Mouse (Mus musculus) WW6 (cell line): Measurements from ENCODE around the gene Dcdc2b.

Source experiments
- DNase-seq: peaks from one replicate; pipeline ENCODE4 v3.0.0-alpha.2; 2013; ENCODE audit warnings: low read depth, low spot score

The Dcdc2b gene

DNA sequence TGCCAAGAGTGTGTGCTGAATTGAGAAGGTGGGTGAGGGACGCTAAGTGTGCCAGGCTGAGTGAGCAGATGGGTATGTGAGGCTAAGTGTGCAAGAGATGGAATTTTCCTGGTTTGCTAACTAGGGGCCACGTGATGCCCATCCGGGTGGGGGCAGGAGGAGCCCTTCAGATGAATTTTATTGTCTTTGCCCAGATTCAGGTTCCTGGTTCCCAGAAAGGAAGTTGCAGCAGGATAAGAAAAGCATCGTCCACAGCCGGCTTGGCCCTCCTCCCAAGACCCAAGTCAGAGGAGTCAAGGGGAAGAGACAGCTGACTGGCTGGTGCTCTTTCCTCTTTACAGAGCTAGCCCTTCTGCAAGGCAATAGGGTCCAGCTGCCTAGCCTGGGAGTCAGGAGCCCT lies 35.6 kb downstream of the Dcdc2b start, which contains the start of gene Fam167b:
Fam167b (minus strand) TSS at position 84 of the 400 bp plus-strand sequence.
- DNase-seq: no peak

DNA sequence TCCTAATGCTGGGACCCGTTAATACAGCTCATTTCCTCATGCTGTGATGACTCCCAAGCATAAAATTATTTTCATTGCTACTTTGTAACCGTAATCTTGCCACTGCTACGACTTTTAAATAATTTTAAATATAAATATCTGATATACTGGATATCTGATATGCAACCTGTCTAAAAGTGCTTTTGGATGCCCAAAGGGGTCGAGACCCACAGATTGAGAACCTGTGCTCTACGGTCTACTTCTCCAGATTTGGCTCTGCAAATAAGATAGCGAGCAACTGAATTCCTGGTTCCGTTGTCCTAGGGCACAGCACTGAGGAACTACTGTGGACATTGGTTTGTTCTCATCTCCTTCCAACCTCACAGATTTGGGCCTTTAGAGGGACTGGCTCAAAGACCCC lies 36.4 kb downstream of the Dcdc2b start:
- no peak for DNase-seq

DNA sequence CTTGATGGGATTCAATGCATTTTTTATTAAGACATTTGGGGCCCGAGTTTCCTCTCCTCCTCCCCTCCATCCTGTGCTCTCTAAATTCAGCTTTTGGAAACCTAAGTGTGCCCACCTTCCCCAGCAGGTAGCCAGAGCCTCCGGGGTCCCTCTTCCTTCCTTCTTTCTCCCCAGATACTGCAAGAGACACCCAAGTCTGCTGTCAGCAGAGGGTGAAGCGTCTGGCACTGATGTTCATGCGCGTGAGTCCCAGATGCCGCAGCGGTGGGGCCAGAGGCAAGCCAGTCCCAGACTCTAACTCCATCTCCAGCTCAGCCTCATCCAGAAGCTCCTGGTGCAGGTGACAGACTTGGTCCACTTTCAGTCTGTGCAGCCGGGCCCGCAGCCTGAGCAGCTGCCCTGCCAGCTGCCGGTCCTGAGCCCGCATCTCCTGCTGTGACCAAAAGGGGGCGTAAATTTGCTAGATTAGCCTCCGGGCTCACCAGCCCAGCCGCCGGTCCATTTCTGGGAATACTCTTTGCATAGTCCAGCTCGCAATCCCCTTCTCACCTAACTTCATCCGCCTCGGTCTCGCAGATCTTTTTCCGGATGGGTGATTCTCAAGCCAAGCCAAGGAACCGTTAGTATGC lies 37.1 kb downstream of the Dcdc2b start:
- no peak for DNase-seq

DNA sequence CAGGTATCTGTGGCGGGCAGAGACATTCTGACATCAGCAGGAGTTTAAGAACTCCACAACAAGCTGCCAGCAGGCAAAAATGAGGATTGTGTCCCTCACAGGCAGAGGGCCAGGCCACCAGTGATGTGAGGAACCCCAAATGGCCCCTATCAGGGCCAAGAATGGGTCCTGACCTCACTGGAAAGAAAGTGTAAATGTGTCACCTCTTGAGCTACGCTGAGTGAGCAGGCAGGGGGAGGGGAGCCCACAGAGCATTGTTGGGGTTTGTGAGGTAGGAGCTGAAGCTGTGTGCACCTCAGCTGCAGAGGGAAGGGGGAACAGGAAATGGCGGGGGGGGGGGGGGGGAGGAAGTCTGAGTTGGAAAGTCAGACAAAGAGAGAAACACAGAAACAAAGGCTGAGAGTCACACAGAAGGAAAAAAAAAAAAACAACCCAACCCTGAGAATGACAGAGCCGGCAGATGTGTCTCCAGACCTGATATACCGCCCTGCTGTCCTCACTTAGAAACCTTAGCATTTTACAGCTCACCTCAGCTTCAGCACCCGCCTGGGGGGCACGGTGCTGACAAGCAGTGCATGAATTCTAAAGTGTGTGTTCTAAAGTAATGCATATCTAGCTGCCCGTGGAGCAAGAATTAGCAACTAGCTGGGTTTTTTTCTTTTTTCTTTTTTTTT lies 38.7 kb downstream of the Dcdc2b start:
- DNase-seq: no peak

DNA sequence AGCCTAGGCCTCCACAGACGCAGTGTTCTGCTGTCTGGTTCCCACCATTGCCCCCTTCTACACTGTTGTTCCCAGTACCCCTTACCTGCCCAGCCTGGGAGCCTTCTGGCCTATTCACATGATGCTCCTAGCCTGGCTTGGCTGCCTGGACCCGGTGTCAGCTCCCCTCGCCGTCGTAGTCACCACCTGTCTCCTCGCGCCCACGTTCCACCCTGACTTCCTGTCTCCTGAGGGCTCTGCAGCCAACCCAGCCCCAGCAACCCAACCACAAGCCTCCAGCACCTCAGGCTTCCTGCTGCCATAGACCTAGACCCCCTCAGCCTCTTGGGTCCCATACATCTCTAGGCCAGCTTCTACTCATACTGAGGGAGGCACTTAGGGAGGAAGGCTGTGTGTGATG lies 40.6 kb downstream of the Dcdc2b start, which contains the start of gene Lck:
Lck (minus strand) TSS at position 212 of the 400 bp plus-strand sequence.
- no peak for DNase-seq

DNA sequence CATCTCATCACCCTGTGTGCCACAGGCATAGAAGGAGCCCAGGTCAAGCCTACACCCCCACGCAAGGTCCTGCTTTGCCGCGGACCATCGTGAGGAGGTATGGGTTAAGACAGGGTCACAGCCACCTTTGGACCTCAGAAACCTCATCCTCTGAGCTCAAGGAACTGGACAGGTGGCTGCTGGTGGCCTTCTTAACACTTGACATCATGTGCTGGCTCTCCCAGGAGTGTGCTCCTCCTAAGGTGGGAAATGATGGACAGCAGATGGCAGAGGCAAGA lies 41.0 kb downstream of the Dcdc2b start:
- no peak for DNase-seq

DNA sequence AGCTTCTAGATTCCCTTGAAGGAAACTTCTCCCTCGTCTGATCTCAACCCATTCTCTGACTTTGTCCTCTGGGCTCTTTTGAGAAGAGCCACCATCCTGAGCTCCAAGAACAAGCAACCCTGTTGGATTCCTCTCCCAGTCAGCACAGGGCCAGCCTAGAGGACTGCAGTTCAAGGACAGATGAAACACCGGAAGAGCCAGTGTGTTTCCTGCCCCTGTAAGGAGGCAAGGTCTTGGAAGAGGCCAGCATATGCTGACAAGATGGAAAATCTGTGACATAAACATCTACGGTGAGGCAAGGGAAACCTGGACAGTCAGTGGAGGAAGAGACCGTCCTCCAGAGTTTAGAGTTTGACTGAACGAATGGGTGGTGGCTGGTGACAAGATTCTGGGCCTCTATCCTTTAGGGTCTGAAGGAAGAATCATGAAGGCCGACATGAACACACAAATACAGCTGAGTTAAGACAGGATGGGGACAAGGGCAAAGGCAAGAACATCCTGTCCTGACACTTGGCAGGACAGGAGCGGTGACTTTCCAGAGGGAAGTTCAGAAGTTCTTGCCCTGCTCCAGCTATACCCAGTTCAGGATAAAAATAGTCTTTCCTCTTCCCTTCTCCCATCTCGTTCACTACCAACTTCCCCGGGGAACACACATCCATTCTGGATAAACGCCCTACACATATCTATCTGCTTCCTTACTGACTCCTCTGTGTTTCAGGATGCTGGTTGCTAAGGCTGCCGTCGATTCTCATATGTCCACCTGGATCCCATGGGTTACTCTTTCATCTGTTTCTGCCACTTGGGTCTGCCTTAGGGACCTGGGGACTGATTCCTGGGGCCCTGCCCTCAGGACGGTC lies 41.6 kb downstream of the Dcdc2b start:
- no peak for DNase-seq

DNA sequence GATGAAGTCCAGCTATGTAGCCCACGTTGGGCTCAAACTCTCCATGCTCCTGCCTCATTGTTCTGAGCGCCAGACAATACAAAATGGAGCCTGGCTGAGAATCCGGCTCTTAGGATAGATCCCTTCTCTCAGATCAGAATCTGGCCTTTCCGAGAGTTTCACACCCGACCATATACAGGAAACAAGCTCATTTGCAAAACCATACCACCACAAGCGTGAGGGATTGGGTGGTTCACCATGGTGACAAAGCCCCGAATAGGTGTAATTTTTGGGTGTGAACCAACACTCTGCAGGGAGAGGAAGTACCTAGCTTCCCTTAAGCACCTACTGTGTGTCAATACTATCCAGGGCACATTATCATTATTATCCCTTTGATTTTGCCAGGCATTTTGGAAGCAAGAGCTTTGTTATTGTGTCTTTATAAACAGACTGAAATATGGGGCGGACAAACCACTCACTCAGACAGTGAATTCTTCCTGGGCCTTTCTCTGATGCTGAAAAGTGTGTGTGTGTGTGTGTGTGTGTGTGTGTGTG lies 42.4 kb downstream of the Dcdc2b start:
- no peak for DNase-seq

DNA sequence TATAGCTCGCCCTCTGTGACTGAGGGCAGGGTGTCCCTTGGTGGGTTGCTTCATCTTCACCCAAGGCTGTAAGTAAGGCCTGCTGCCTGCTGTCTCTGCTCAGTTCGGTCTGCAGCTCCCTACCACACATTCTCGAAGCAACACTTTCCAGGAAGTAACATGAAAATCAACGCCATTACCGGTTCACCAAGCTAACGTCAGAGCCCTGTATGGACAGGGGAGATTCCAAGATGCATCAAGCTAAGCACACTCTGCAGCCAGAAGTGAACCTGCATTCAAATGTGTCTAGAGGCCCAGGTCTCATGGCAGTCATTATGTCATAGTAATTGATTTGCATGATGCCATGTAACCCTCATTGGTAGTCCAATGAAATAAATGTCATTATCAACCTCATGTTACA lies 44.0 kb downstream of the Dcdc2b start:
- no peak for DNase-seq

DNA sequence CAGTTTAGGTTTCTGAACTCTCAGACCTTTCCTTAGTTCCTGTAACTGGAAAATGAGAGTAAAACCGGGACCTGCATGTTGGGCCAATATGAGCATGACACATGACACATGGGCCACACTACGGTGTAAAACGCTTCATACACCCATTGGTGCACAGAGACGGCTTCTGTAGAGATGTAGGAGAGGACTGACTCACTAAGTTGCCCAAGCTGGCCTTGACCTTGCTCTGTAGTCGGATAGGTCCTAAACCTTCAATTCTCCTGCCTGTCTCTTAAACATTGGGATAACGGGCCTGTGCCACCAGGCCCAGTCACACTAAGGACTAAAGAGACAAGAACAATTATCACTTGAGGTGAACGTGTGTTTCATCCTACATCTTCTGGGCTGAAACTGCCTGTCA lies 45.7 kb downstream of the Dcdc2b start:
- no peak for DNase-seq

DNA sequence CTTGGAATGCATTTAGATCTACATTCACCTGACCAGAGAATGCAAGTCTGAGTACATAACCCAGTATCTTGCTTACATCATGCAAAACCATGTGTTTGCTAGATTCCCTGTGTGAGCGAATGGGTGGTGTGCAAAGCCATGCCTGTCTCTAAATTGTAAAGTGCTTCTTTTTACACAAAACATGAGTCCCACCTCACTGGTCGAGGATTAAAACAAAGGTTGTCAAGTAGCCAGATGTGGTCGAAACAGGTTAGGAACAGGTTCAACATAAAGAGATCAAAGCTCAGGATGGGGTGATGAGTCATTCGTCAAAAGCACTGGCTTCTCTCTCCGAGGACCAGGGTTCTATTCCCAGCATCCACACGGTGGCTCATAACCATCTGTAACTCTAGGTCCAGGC lies 48.9 kb downstream of the Dcdc2b start:
- no peak for DNase-seq

DNA sequence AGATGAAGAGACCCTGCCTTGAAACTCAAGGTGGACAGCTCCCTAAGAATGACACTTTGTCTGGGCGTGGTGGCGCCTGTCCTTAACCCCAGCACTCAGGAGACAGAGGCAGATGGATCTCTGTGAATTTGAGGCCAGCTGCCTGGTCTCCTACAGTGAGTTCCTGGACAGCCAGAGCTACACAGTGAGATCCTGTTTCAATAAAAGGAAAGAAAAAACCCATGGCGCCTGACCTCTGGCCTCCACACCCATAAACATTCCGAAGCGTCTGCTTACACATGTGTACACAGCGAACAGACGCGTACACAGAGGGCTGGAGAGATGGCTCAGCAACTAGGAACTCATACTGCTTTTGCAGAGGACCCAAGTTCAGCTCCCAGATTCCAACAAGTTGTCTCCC lies 50.3 kb downstream of the Dcdc2b start:
- no peak for DNase-seq

DNA sequence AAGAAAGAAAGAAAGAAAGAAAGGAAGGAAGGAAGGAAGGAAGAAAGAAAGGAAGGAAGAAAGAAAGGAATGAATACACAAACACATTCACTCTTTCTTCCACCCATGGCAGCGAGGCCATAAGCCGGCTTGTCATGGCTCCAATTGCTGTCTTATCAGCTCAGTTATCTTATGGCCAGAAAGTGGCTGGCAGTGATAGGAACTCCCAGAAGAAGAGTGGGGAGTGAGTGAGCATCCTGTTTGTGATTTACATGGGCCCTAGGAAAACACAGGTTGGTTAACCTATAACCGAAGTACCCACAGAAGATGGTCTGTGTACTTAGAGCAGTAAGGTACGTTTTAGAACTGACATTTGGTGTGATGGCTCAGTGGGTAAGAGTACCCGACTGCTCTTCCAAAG lies 52.9 kb downstream of the Dcdc2b start:
- DNase-seq: no peak
